Mouse (Mus musculus) spleen, postnatal 36 days (tissue): ENCODE results near the gene Cdc42.

Source experiments
- DNase-seq, 2 experiments: peaks; one replicate each; pipeline ENCODE4 v3.0.0; 2022; ENCODE audit warnings: low spot score in 2 of 2, mixed read lengths in 1 of 2

The Cdc42 gene

GRCm38 (mm10) chr4:137316027-137316770 lies 41.3 kb downstream of the Cdc42 start:
- no peak for DNase-seq

GRCm38 (mm10) chr4:137315061-137315460 lies 42.5 kb downstream of the Cdc42 start:
- no peak for DNase-seq

DNA sequence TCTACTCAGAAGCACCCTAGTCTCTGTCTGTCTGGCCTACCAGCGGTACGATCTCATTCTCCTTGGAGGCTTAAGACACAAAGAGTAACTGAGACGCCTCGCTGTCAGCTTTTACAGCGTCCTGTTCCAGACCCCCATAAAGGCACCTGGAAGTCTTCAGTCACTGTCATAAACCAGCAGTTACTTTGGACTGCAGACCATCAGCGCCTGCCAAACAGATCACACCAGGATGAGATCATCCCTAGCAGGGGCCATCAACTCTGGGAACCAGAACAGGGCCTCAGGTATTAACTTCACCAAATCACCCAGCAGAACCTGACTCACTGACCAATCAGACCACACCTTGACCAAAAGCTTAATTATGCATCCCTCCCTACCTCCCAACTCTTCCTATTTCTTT lies 43.0 kb downstream of the Cdc42 start:
- no peak for DNase-seq

- DNase-seq, result no peak
These were observed 44.0 kb downstream of the Cdc42 start for GRCm38 (mm10) chr4:137313511-137313910.

DNA sequence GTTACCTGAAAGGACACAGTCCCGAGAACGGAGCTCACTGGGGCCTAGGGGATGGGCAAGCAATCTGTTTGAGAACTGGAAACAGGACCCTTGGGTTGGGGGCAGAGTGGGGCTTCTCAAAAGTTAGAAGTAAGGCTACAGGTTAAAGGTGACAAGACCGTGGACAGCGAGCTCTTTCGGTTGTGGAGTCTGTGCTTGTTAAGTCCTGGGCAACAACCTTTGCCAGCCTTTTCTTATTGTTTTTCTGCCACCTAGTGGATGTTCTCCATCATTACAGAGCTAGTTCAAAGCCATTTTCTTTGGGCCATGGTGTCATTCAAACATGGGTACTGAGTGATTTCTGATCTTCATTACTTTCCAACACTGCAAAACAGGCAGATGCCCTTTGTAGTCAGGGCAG lies 49.1 kb downstream of the Cdc42 start:
- DNase-seq, result no peak

GRCm38 (mm10) chr4:137306991-137307706 lies 50.4 kb downstream of the Cdc42 start:
- DNase-seq, result no peak

- DNase-seq, result no peak
These were observed 51.0 kb downstream of the Cdc42 start for GRCm38 (mm10) chr4:137306577-137306888.

DNA sequence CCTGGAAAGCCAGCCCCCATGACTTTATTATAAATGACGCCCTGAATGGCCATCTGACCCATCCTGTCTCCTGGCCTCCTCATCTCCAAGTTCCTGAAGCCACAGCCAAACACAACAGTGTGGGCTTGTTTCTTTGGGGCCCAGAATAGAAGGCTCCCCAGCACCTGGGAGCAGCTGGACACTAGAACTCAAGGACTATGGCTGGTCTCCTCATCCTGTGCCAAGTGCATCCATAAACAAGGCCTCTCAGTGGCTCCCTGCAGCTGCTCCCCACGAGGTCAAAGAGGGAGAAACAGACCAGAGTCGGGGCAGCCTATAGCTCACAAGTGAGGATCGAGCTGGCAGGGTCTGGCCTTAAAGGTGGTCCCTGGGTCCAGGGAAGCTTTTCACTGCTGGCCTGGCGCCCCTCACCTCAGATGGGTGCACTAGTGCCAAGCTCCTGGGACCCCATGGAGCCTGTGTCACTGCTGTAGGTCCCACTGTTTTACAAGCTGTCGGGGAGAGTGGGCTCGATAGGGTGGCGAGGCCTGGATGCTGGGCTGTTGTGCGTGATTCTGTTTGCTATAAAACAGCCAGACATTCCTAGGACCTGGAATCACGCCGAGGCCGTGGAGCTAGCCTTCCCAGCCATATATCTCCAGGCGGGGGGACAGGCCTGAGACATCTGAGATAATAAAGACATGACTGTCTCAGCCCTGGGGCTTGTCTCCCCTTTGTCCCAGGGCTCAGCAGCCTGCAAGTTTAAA lies 51.5 kb downstream of the Cdc42 start:
- DNase-seq, result no peak

- no peak for DNase-seq
These were observed 52.5 kb downstream of the Cdc42 start for GRCm38 (mm10) chr4:137305066-137305465.

- no peak for DNase-seq
These were observed 53.4 kb downstream of the Cdc42 start for GRCm38 (mm10) chr4:137304106-137304505.

DNA sequence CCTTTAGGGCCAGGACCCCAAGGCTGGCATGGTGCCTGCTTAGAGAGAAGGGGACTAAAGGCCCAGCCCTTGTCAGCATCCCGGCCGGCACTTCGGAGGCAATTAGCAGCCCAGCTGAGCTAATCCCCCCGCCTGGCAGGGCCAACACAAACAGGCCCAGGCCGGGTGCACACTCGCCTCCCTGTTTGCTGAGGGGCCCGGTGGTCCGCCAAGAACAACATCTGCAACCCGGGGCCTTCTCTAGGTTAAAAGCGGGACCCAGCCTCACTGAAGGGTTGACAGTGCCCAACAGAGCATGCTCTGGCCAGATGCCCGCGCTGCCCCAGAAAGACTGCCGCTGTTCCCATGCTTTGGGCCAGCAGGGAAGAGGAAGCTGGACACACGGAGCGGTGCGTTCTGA lies 55.9 kb downstream of the Cdc42 start:
- DNase-seq, result no peak

DNA sequence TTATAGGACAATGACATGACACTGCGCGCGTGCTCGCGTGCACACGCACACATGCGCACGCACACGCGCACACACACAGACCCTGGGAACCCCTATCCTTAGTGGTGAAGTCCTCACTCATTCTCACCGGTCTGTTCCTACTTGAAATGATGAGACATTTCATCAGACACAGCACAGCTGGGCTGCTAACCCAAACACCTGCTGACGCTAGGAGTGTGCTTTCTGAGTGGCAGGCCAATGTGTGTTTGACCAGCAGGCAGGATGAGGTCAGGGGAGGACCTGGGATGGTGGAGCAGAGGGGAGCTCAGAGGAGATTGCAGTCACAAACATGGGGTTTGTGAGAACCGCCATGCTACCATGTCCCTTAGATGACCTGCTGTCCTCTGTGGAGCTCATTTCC lies 57.3 kb downstream of the Cdc42 start:
- DNase-seq, result no peak

DNA sequence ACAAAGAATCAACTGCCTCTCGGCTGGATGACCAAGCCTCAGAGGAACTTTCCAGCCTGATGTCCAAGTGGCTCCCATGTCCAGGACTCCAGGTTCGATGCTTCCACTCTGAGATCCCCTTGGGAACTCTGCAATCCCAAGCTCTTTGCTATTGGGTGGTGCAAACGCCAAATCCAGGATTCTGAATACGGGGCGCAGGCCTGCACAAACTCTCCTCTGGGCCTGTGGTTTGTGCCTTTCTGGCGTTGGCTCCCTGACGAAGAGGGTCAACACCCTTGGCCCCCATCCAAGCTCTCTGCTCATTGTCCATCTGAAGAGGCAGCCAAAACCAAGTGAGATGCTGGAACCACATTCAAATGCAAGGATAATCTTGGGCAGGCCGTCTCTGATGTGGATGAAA lies 59.1 kb downstream of the Cdc42 start:
- DNase-seq, result no peak

DNA sequence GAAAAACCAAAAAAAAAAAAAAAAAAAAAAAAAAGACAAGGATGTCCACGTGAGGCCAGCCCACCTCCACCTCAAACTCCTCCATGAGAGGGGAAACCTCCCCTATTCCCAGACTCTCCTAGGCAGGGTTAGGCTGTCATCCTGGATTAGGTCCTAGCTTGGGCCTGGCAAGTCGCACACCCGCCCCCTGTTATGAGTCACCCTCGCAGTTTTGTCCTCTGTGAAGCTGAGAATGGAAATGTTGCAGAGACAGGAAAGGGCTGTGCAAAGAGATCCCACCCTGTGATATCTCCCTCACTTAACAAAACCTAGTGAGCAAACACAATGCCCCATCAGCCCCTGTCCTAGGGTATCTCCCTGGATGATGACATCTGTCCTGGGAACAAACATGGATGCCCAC lies 59.9 kb downstream of the Cdc42 start:
- no peak for DNase-seq

DNA sequence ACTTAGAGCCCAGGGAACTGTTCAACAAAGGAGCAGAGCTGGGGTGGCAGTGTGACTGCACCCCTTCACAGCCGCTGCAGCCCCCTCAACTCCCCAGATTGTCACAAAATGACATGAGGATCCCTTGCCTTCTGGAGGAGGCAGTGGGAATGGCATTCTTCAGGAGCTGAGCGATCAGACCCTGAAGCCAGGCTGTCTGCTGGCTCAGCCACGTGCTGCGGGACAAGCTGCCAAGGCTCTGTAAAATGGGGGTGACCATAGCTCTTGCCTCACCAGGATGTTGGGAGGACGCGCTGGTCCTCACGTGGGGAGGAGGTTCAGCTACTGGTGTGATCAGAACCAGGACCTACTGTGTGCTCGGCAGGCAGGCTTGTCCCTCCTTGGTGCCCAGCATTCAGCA lies 62.6 kb downstream of the Cdc42 start:
- no peak for DNase-seq

GRCm38 (mm10) chr4:137294474-137294873 lies 63.0 kb downstream of the Cdc42 start:
- DNase-seq, result no peak

- no peak for DNase-seq
These were observed 63.5 kb downstream of the Cdc42 start for GRCm38 (mm10) chr4:137294032-137294431.

- no peak for DNase-seq
These were observed 64.9 kb downstream of the Cdc42 start for GRCm38 (mm10) chr4:137292625-137293024.

DNA sequence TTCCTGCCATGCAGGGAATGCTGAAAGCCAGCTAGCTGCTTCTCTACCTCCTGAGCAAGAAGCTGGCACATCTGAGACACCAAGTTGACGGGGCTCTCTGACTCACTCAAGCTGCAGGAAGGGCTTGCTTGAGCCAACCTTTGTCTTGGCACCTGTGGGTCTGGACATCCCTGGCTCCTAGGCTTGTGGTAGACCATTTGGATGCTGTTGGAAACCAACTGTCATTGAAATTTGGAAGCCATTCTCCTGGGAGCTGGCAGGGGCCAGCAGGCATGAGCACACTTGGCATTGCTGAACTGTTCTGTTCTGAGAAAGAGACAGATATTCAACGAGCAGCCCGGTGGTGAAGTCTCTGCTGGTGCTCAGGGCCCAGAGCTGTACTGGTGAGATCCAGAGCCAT lies 67.3 kb downstream of the Cdc42 start:
- no peak for DNase-seq

- no peak for DNase-seq
These were observed 67.8 kb downstream of the Cdc42 start for GRCm38 (mm10) chr4:137289701-137290100.

GRCm38 (mm10) chr4:137287818-137288217 lies 69.7 kb downstream of the Cdc42 start:
- DNase-seq, result no peak

DNA sequence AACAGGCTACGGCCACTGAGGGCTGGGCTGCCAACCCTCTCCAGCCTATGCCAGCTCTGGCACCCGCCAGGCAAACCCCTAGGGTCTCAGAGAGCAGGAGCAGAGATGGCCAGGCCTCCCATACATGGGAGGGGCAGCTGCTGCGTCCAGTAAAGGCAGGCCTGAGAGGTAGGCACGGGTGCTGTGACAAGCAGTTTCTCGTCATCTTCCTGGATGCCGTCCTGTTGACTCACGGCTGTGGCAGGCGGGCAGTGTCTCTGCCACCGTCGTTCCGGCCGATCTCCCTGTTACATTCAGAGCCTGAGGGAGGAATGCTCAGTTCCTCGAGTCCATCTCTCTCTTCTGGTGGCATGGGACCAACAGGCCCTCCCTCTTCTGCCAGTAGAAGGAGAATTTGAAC lies 70.3 kb downstream of the Cdc42 start:
- no peak for DNase-seq

- no peak for DNase-seq
These were observed 70.9 kb downstream of the Cdc42 start for GRCm38 (mm10) chr4:137286662-137286953.
